Mouse (Mus musculus) embryonic facial prominence, embryonic 11.5 days (tissue): Measurements from ENCODE around the gene Ttc19. TPM values are rescaled to one million over a fixed set of nuclear protein-coding genes. Genes with fewer than 3 reads are reported as not detected.
"Not testable (repeated sequence)": the region's sequence is repeated elsewhere in the genome, so short reads cannot be mapped to it uniquely, and the experiment has no call there.

Source experiments
- ATAC-seq: fragments of 200-750 bp; cut with Nextera tagmentation; replicated peaks from 2 replicates; pipeline ENCODE4 v1.8.0; 2017; ENCODE audit warnings: low read depth; ENCODE audit not compliant: insufficient number of reproducible peaks, low FRiP score, low TSS enrichment
- DNase-seq: peaks from one replicate; pipeline ENCODE4 v3.0.0-alpha.2; 2015; ENCODE audit warnings: low spot score
- H3K27ac ChIP-seq: fragments of 300-500 bp; sonication (generic); replicated peaks from 2 replicates; pipeline ENCODE4 v1.5.1; 2014; ENCODE audit warnings: mild to moderate bottlenecking, low read depth, low read length, control low read depth
- H3K27me3 ChIP-seq: fragments of 300-500 bp; sonication (generic); 2 replicates; pipeline ENCODE4 v1.6.1; 2014; ENCODE audit warnings: mild to moderate bottlenecking, low read length, moderate library complexity, mixed read lengths; ENCODE audit not compliant: control insufficient read depth, insufficient read depth
- H3K36me3 ChIP-seq: fragments of 300-500 bp; sonication (generic); replicated peaks from 2 replicates; pipeline ENCODE4 v1.6.1; 2014; ENCODE audit warnings: low read depth, mild to moderate bottlenecking, low read length, moderate library complexity, mixed read lengths; ENCODE audit not compliant: control insufficient read depth, insufficient read depth
- H3K4me1 ChIP-seq: fragments of 300-500 bp; sonication (generic); 2 replicates; pipeline ENCODE4 v1.6.1; 2014; ENCODE audit warnings: low read length, mixed read lengths; ENCODE audit not compliant: control insufficient read depth, insufficient read depth
- H3K4me2 ChIP-seq: fragments of 300-500 bp; sonication (generic); 2 replicates; pipeline ENCODE4 v1.6.1; 2014; ENCODE audit warnings: low read depth, mild to moderate bottlenecking, control low read depth, low read length, moderate library complexity
- H3K4me3 ChIP-seq: fragments of 300-500 bp; sonication (generic); 2 replicates; pipeline ENCODE4 v1.5.1; 2014; ENCODE audit warnings: low read depth, low read length, control low read depth
- H3K9ac ChIP-seq: fragments of 300-500 bp; sonication (generic); replicated peaks from 2 replicates; pipeline ENCODE4 v1.6.1; 2014; ENCODE audit warnings: mild to moderate bottlenecking, control low read depth, low read length
- H3K9me3 ChIP-seq: fragments of 300-500 bp; sonication (generic); replicated peaks from 2 replicates; pipeline ENCODE4 v1.6.1; 2016; ENCODE audit warnings: mild to moderate bottlenecking, low read length, inconsistent platforms, mixed read lengths; ENCODE audit not compliant: control insufficient read depth
- WGBS: fragments of 180-500 bp; shearing (Covaris S2); extraction: QIAGEN DNeasy Blood & Tissue Kit; methylation state at CpG from one replicate; pipeline ENCODE4 v1.1.7; 2014; 5-methylcytosine and 5-hydroxymethylcytosine counted together
- polyA plus RNA-seq: library from polyadenylated mRNA; unstranded; fragments of >200 nt; fragmentation: Nextera tagmentation; extraction: Ambion mirVana; gene quantifications from 2 replicates; pipeline ENCODE4 v1.2.1, GENCODE M21; 2014

Gene Ttc19
- polyA plus RNA-seq, 1 experiment from 2014 or later: 13.0 TPM

DNA sequence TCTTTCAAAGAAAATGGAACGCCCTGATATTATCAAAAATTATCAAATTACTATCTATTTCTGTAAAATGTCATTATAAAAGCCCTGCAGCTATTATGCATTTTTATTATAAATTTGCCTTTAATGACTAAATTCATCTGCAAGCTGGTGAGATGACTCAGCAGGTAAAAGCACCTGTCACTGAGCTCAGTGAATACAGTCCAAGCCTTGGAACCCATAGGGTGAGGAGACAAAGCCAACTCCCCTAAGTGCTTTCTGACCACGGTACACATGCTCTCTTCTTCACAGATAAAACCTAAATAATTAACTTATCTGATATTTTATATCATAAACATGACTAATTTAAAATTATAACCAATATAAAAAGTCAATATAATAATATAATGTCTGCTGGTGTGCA is 90.5 kb downstream of the Ttc19 start:
- Histone ChIP-seq H3K4me1 (no peaks in the 10 kb centered on the region), H3K9me3 (no peaks in the 10 kb centered on the region), H3K4me3 (no peak overlapping the region), H3K4me2 (no peak overlapping the region), H3K27ac (no peak overlapping the region), H3K27me3 (no peaks in the 10 kb centered on the region), H3K36me3 (peaks cover 4% of the 10 kb centered on the region; the same call in 1 of the 2 replicates), H3K9ac (no peak overlapping the region)
- ATAC-seq (no peak), DNase-seq (no peak)
- 96% methylated on average over 2 of the region's 2 CpGs for WGBS

DNA sequence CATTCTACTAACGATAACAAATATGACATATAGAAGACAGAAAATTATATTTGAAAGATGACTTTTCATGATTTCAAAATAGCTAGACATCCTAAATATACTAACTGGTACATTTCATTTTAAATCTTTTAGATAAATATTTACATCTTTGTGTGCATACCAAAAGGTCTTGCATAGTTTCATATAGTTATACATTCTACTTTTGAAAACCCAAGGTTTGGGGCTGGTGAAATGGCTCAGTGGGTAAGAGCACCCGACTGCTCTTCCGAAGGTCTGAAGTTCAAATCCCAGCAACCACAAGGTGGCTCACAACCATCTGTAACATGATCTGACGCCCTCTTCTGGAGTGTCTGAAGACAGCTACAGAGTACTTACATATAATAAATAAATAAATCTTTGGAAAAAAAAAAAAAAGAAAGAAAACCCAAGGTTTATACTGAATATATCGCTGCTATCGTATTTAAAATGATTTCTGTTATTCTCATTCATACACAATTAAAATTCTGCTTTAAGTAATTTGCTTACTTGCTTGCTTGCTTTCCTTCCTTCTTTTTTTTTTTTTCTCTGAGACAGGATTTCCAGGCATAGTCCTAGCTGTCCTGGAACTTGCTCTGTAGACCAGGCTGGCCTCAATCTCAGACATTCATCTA is 96.1 kb downstream of the Ttc19 start:
- not testable (repeated sequence) for H3K9ac ChIP-seq, H3K27ac ChIP-seq, H3K9me3 ChIP-seq, H3K36me3 ChIP-seq, DNase-seq, H3K4me1 ChIP-seq, H3K4me2 ChIP-seq, H3K27me3 ChIP-seq, H3K4me3 ChIP-seq, ATAC-seq
- 86% methylated on average over 6 of the region's 6 CpGs for WGBS

Other genes with a start within 250 kb of the Ttc19 start
- 8.1 and 9.8 TPM in 2 replicates for gene Adora2b, start 32.5 kb upstream of the Ttc19 start, polyA plus RNA-seq
- gene Zswim7, start 98 bp upstream of the Ttc19 start, polyA plus RNA-seq: 24.3 and 24.6 TPM in 2 replicates
- gene Pigl, start 177.0 kb downstream of the Ttc19 start, polyA plus RNA-seq: 12.1 and 14.2 TPM in 2 replicates
- 157 and 170 TPM in 2 replicates for gene Ncor1, start 177.1 kb downstream of the Ttc19 start, polyA plus RNA-seq